15 mouse cellular contexts compared by ENCODE assay signal in the genomic region with DNA sequence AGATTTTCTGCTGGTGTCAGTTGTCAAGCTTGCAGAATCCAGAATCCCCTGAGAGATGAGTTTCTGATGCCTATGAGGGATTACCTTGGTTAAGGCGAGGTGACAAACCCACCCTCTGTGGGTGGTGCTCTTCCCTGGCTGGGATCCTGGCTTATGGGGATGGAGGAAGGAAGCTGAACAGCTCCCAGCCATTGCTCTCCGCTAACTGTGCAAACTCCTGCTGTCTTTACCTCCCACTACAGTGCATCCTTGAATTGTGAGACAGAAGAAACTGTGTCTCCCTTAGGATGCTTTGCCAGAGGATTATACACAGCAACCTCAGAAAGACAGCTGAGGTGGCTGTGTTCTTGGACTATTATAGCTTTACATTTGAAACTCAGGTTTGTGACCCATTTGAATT. TPM values are rescaled to one million over a fixed set of nuclear protein-coding genes. Genes with fewer than 3 reads are reported as not detected.
DNase-seq lines count a peak whose midpoint lies in the region.
"Had no signal": no experiment of that assay in that cellular context is flagged by ENCODE, and none has a peak within 500 bp of the region (broad histone marks: within the 10 kb centered on the region; RNA-seq: fewer than 3 reads in every experiment).

No protein-coding gene starts in this region.

- intact Hi-C loops in left cerebral cortex, postnatal 14 days (cut with DNase I): no loop called here

- peak; percentile 73 for DNase-seq in heart, adult 11 months
- DNase-seq in heart, postnatal 4 days: no peak
- DNase-seq in right cerebral cortex, adult 2 months (ENCODE audit: low spot score in 2 of 2): peak; percentile 6 to 11
- DNase-seq in right cerebral cortex, postnatal 4 days: no peak
- peak; percentile 19 for DNase-seq in telencephalon, adult 2 months (ENCODE audit: low read depth, low spot score)
- DNase-seq in left cerebral cortex, postnatal 14 days (ENCODE audit: low spot score in 2 of 2): no peak
- DNase-seq: adrenal gland, adult 2 months; adrenal gland, postnatal 10 days; adrenal gland, postnatal 25 days; cerebellum, adult 11-12 months; cerebellum, adult 2 months; cerebellum, adult 9-10 months; cerebellum, postnatal 10 days; cerebellum, postnatal 25 days had no signal

RNA-seq across cellular contexts. Expression of gene Cd2, which starts 28.8 kb away (rescaled TPM):
- total RNA-seq in heart, postnatal 4 days (2021): under 1 TPM; 0.24 to 0.38 TPM
- total RNA-seq in left cerebral cortex, postnatal 14 days (2021): not detected
- total RNA-seq: MEL had no signal

Comparison
In these comparisons a context has a peak if more than half of its experiments do, and no peak if none do; other contexts are left out.
1. DNase-seq: peak in heart, adult 11 months (single experiment), right cerebral cortex, adult 2 months (2 of 2) and telencephalon, adult 2 months (single experiment); none in heart, postnatal 4 days (single experiment), right cerebral cortex, postnatal 4 days (single experiment) and left cerebral cortex, postnatal 14 days (0 of 2).